Mouse (Mus musculus) thymus, postnatal 0 days (tissue): ENCODE results near the gene Sbf1. TPM values are rescaled to one million over a fixed set of nuclear protein-coding genes. Genes with fewer than 3 reads are reported as not detected.

Source experiments
- DNase-seq: peaks from one replicate; pipeline ENCODE4 v3.0.0-alpha.2; 2015; ENCODE audit warnings: low spot score
- polyA plus RNA-seq: library from polyadenylated mRNA; unstranded; fragments of >200 nt; fragmentation: Nextera tagmentation; extraction: Ambion mirVana; gene quantifications from 2 replicates; pipeline ENCODE4 v1.2.1, GENCODE M21; 2015

Sbf1 gene
- polyA plus RNA-seq, 1 experiment from 2014 or later: 68.3 TPM

- no peak for DNase-seq
These were observed 6.2 kb upstream of the Sbf1 start for GRCm38 (mm10) chr15:89321264-89321663.

GRCm38 (mm10) chr15:89316146-89316545 lies 1.0 kb upstream of the Sbf1 start:
- peak; percentile 32 for DNase-seq

GRCm38 (mm10) chr15:89314511-89315189 lies 461 bp downstream of the Sbf1 start:
- DNase-seq: no peak

GRCm38 (mm10) chr15:89314107-89314506 lies 1.0 kb downstream of the Sbf1 start:
- DNase-seq: no peak

- no peak for DNase-seq
These were observed 1.8 kb downstream of the Sbf1 start for GRCm38 (mm10) chr15:89313359-89313758.

- peak; percentile 88 for DNase-seq
These were observed 5.1 kb downstream of the Sbf1 start for GRCm38 (mm10) chr15:89309962-89310498.

- no peak for DNase-seq
These were observed 6.5 kb downstream of the Sbf1 start for GRCm38 (mm10) chr15:89308406-89309139.

- no peak for DNase-seq
These were observed 7.7 kb downstream of the Sbf1 start for GRCm38 (mm10) chr15:89307461-89307860.

- DNase-seq: no peak
These were observed 9.1 kb downstream of the Sbf1 start for GRCm38 (mm10) chr15:89305966-89306365.

GRCm38 (mm10) chr15:89300600-89300999 lies 14.5 kb downstream of the Sbf1 start:
- no peak for DNase-seq

- DNase-seq: no peak
These were observed 14.9 kb downstream of the Sbf1 start for GRCm38 (mm10) chr15:89300180-89300579.

GRCm38 (mm10) chr15:89297695-89298094 lies 17.4 kb downstream of the Sbf1 start:
- DNase-seq: no peak

- no peak for DNase-seq
These were observed 18.6 kb downstream of the Sbf1 start for GRCm38 (mm10) chr15:89296465-89296864.

- DNase-seq: no peak
These were observed 19.4 kb downstream of the Sbf1 start for GRCm38 (mm10) chr15:89295580-89296165.

GRCm38 (mm10) chr15:89293778-89294177 lies 21.3 kb downstream of the Sbf1 start:
- no peak for DNase-seq

- no peak for DNase-seq
These were observed 22.3 kb downstream of the Sbf1 start for GRCm38 (mm10) chr15:89292795-89293194.

GRCm38 (mm10) chr15:89291521-89291920 lies 23.6 kb downstream of the Sbf1 start:
- DNase-seq: no peak

- no peak for DNase-seq
These were observed 25.7 kb downstream of the Sbf1 start for GRCm38 (mm10) chr15:89289455-89289854.

- no peak for DNase-seq
These were observed 26.8 kb downstream of the Sbf1 start for GRCm38 (mm10) chr15:89288227-89288767.

- no peak for DNase-seq
These were observed 28.5 kb downstream of the Sbf1 start for GRCm38 (mm10) chr15:89286582-89286981.

GRCm38 (mm10) chr15:89286114-89286513 lies 29.0 kb downstream of the Sbf1 start:
- peak; percentile 38 for DNase-seq

- DNase-seq: no peak
These were observed 29.6 kb downstream of the Sbf1 start for GRCm38 (mm10) chr15:89285478-89285877.
